Mouse (Mus musculus): ENCODE measurements at regions not wholly inside any gene's neighbourhood (a gene's known extent, or its start where the extent isn't known, plus 50 kb on each side); places are given as distances from the start of the nearest gene placed in this dataset.

GRCm38 (mm10) chr7:136275651-136276050 is 559.5 kb upstream of the Mki67 start:
- DNase-seq (ENCODE audit: low read depth), result no peak

GRCm38 (mm10) chr7:136283770-136284169 is 567.6 kb upstream of the Mki67 start:
- no peak for DNase-seq (ENCODE audit: low read depth)

- no peak for DNase-seq (ENCODE audit: low read depth)
Observed at GRCm38 (mm10) chr7:136285606-136286005, 569.4 kb upstream of the Mki67 start.

GRCm38 (mm10) chr7:136293536-136294145 is 577.5 kb upstream of the Mki67 start:
- DNase-seq (ENCODE audit: low read depth), result no peak

GRCm38 (mm10) chr7:136294445-136294844 is 578.3 kb upstream of the Mki67 start:
- no peak for DNase-seq (ENCODE audit: low read depth)

GRCm38 (mm10) chr7:136297901-136298513 is 581.8 kb upstream of the Mki67 start:
- no peak for DNase-seq (ENCODE audit: low read depth)

GRCm38 (mm10) chr7:136306137-136306536 is 588.3 kb upstream of the Mgmt start:
- DNase-seq (ENCODE audit: low read depth), result no peak

GRCm38 (mm10) chr7:136308765-136309164 is 585.6 kb upstream of the Mgmt start:
- no peak for DNase-seq (ENCODE audit: low read depth)

- DNase-seq (ENCODE audit: low read depth), result no peak
Observed at GRCm38 (mm10) chr7:136327281-136327680, 567.1 kb upstream of the Mgmt start.

GRCm38 (mm10) chr7:136330431-136330830 is 564.0 kb upstream of the Mgmt start:
- DNase-seq (ENCODE audit: low read depth), result no peak

- no peak for DNase-seq (ENCODE audit: low read depth)
Observed at GRCm38 (mm10) chr7:136332805-136333204, 561.6 kb upstream of the Mgmt start.

GRCm38 (mm10) chr7:136341599-136342210 is 552.7 kb upstream of the Mgmt start:
- no peak for DNase-seq (ENCODE audit: low read depth)

GRCm38 (mm10) chr7:136342211-136342799 is 552.1 kb upstream of the Mgmt start:
- DNase-seq (ENCODE audit: low read depth), result no peak

GRCm38 (mm10) chr7:136342822-136343221 is 551.6 kb upstream of the Mgmt start:
- DNase-seq (ENCODE audit: low read depth), result no peak

GRCm38 (mm10) chr7:136343494-136343893 is 550.9 kb upstream of the Mgmt start:
- no peak for DNase-seq (ENCODE audit: low read depth)

- no peak for DNase-seq (ENCODE audit: low read depth)
Observed at GRCm38 (mm10) chr7:136345051-136345450, 549.4 kb upstream of the Mgmt start.

GRCm38 (mm10) chr7:136346531-136346930 is 547.9 kb upstream of the Mgmt start:
- DNase-seq (ENCODE audit: low read depth), result no peak

- DNase-seq (ENCODE audit: low read depth), result no peak
Observed at GRCm38 (mm10) chr7:136348309-136348708, 546.1 kb upstream of the Mgmt start.

GRCm38 (mm10) chr7:136349651-136350050 is 544.8 kb upstream of the Mgmt start:
- DNase-seq (ENCODE audit: low read depth), result no peak

GRCm38 (mm10) chr7:136357011-136357410 is 537.4 kb upstream of the Mgmt start:
- DNase-seq (ENCODE audit: low read depth), result no peak

GRCm38 (mm10) chr7:136365318-136366211 is 528.8 kb upstream of the Mgmt start:
- no peak for DNase-seq (ENCODE audit: low read depth)

- no peak for DNase-seq (ENCODE audit: low read depth)
Observed at GRCm38 (mm10) chr7:136377259-136377658, 517.2 kb upstream of the Mgmt start.

Data from 416B (cell line).